Mouse (Mus musculus): ENCODE measurements around the gene Ift57. TPM values are rescaled to one million over a fixed set of nuclear protein-coding genes. Genes with fewer than 3 reads are reported as not detected.

Gene Ift57
- 85.4 TPM for polyA plus RNA-seq (2021)

GRCm38 (mm10) chr16:49698620-49699525 is at the start of gene Ift57:
TSS of gene Ift57 (plus strand) at chr16:49699233.
- H3K27me3 ChIP-seq = no peaks in the 10 kb centered on the region
- ATAC-seq = peak; percentile 99
- ChIA-PET POLR2A (no interaction called here), CTCF (interaction anchor here (1.0 to 1.8 kb wide), 3 partner anchors 8 to 66 kb away, joined by 3 to 5 read pairs (median 4); no protein-coding TSS in a partner anchor)
- no peak for TF ChIP-seq CTCF (IDR thresholded peaks at IDR 0.05)
- DNase-seq (ENCODE audit: low read depth, low spot score) = peak; percentile 96
- in situ Hi-C loops (cut with MboI; ENCODE audit: low pct_unique_long_range_greater_than_20kb) = no loop called here

DNA sequence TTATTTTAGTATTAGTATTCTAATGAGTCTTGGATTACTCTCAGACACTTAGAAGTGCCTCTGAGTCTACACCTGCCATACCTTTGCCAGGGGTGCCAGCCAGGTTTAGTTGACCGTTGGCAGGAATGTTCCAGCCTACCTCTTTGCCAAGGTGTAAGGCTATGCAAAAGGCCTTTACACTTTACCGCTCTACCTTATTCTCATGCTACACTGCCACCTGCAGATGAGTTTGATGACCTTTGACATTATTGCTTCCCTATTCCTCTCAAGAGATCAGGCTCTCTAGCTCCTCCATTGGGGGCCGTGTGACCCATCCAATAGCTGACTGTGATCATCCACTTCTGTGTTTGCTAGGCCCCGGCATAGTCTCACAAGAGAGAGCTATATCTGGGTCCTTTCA is 41.9 kb upstream of the Ift57 start:
- no peak for DNase-seq (ENCODE audit: low read depth, low spot score)
- H3K27me3 ChIP-seq = peaks cover 43% of the 10 kb centered on the region
- ChIA-PET CTCF (no interaction called here), POLR2A (no interaction called here)
- ATAC-seq = no peak
- TF ChIP-seq CTCF (IDR thresholded peaks at IDR 0.05) = no peak
- in situ Hi-C loops (cut with MboI; ENCODE audit: low pct_unique_long_range_greater_than_20kb) = no loop called here

DNA sequence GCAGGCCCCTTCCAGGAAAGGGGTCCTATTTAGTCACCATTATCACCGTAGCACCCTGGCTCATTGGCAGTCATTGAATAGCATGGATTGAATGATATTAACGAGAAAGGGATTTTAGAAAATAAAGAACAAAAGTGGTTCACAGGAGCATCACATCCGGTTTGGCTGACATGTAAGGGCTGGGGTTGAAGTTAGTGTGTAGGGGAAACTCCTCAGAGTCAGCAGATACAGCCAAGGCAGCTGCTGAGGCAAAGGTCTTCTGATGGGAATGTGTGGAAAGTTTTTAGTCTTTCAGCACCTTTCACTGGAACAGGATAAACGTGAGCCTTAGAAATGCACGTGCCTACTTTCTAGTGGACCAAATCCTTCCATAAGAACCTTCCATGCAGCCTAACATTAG is 41.0 kb upstream of the Ift57 start:
- ChIA-PET POLR2A (no interaction called here), CTCF (no interaction called here)
- peaks cover 41% of the 10 kb centered on the region for H3K27me3 ChIP-seq
- DNase-seq (ENCODE audit: low read depth, low spot score) (no peak), ATAC-seq (no peak)
- no peak for TF ChIP-seq CTCF (IDR thresholded peaks at IDR 0.05)
- in situ Hi-C loops (cut with MboI; ENCODE audit: low pct_unique_long_range_greater_than_20kb) = no loop called here

- in situ Hi-C loops (cut with MboI; ENCODE audit: low pct_unique_long_range_greater_than_20kb) = no loop called here
- no peak for DNase-seq (ENCODE audit: low read depth, low spot score)
- ChIA-PET CTCF (no interaction called here), POLR2A (interaction anchor here (0.7 kb wide), 1 partner anchor 38 kb away, joined by 3 read pairs; no protein-coding TSS in a partner anchor)
- peaks cover 43% of the 10 kb centered on the region for H3K27me3 ChIP-seq
- TF ChIP-seq CTCF (IDR thresholded peaks at IDR 0.05) = no peak
- ATAC-seq = no peak
Observed at GRCm38 (mm10) chr16:49659131-49659530, 39.9 kb upstream of the Ift57 start.

GRCm38 (mm10) chr16:49660111-49660510 is 38.9 kb upstream of the Ift57 start:
- no peak for TF ChIP-seq CTCF (IDR thresholded peaks at IDR 0.05)
- ChIA-PET CTCF (no interaction called here), POLR2A (no interaction called here)
- DNase-seq (ENCODE audit: low read depth, low spot score) (no peak), ATAC-seq (no peak)
- in situ Hi-C loops (cut with MboI; ENCODE audit: low pct_unique_long_range_greater_than_20kb) = no loop called here
- peaks cover 39% of the 10 kb centered on the region for H3K27me3 ChIP-seq

- ATAC-seq (no peak), DNase-seq (ENCODE audit: low read depth, low spot score) (no peak)
- ChIA-PET CTCF (no interaction called here), POLR2A (no interaction called here)
- in situ Hi-C loops (cut with MboI; ENCODE audit: low pct_unique_long_range_greater_than_20kb) = no loop called here
- TF ChIP-seq CTCF (IDR thresholded peaks at IDR 0.05) = no peak
- H3K27me3 ChIP-seq = peaks cover 46% of the 10 kb centered on the region
Observed at GRCm38 (mm10) chr16:49662201-49662600, 36.8 kb upstream of the Ift57 start.

GRCm38 (mm10) chr16:49664677-49665076 is 34.4 kb upstream of the Ift57 start:
- H3K27me3 ChIP-seq = peaks cover 46% of the 10 kb centered on the region
- no peak for ATAC-seq
- CTCF ChIA-PET = no interaction called here
- POLR2A ChIA-PET = no interaction called here
- TF ChIP-seq CTCF (IDR thresholded peaks at IDR 0.05) = no peak
- in situ Hi-C loops (cut with MboI; ENCODE audit: low pct_unique_long_range_greater_than_20kb) = no loop called here
- DNase-seq (ENCODE audit: low read depth, low spot score) = no peak

- CTCF ChIA-PET = no interaction called here
- in situ Hi-C loops (cut with MboI; ENCODE audit: low pct_unique_long_range_greater_than_20kb) = no loop called here
- no peak for DNase-seq (ENCODE audit: low read depth, low spot score)
- peaks cover 23% of the 10 kb centered on the region for H3K27me3 ChIP-seq
- no peak for TF ChIP-seq CTCF (IDR thresholded peaks at IDR 0.05)
- POLR2A ChIA-PET = no interaction called here
- no peak for ATAC-seq
Observed at GRCm38 (mm10) chr16:49679666-49680065, 19.4 kb upstream of the Ift57 start.

DNA sequence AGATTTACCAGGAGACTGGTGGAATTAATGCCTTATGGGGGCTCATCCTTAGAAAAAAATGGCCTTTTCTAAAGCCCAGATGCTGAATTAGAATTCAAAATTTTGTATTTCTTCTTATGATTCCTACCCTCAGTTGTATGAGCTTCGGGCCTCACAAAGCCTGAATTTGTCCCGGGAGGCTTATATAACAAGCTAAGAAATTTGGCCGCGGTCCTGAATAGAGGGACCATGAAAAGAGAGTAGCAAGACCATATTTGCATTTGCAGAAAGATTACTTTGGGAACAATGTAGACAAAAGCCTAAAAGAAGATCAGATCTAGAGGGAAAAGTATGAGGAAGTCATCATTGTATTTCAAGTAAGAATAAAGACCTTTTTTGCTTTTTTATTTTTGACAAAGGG is 14.1 kb upstream of the Ift57 start:
- no peak for TF ChIP-seq CTCF (IDR thresholded peaks at IDR 0.05)
- ATAC-seq = no peak
- no peak for DNase-seq (ENCODE audit: low read depth, low spot score)
- POLR2A ChIA-PET = no interaction called here
- peaks cover 25% of the 10 kb centered on the region for H3K27me3 ChIP-seq
- in situ Hi-C loops (cut with MboI; ENCODE audit: low pct_unique_long_range_greater_than_20kb) = no loop called here
- CTCF ChIA-PET = interaction anchor here (1.1 to 1.5 kb wide), 3 partner anchors 9 to 16 kb away, joined by 3 to 4 read pairs (median 3); no protein-coding TSS in a partner anchor

DNA sequence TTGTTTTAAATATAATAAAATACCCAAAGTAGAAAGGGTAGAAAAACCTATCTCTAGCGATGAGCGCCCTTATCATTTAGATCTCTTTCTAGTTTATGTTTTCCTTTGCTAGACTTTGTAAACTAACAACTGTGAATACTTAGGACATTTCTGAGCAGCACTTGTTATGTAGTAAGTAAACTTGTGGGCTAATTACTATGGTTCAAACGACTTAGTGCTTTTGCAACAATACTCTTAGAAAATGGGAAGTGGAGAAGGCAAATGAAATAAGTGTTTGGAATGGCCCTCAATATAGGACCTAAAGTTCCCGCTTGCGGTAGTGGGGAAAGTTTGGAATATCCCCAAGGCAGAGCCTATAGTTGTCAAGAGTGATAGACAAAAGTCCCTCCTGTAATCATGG is 788 bp downstream of the Ift57 start:
- no peak for TF ChIP-seq CTCF (IDR thresholded peaks at IDR 0.05)
- ChIA-PET POLR2A (no interaction called here), CTCF (no interaction called here)
- no peaks in the 10 kb centered on the region for H3K27me3 ChIP-seq
- ATAC-seq (no peak), DNase-seq (ENCODE audit: low read depth, low spot score) (no peak)
- in situ Hi-C loops (cut with MboI; ENCODE audit: low pct_unique_long_range_greater_than_20kb) = no loop called here

DNA sequence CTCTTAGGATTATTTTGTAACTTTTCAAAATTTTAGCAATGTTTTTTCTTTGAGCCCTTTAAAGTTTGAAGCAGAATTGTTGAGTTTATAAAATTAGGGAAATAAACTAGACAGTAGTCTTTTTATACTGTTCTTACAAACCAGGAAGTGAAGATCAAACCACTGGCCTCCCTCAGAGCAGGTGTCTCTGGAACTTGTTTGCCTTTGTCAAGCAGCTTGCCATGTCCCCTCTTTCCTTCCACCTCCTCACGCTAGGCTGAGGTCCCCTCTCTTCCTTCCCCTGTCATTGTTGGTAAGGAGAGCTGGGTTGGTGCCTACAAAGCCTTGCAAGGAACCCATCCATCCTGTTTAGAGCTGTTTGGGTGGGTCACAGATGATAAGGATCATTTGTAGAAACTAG is 9.0 kb downstream of the Ift57 start:
- DNase-seq (ENCODE audit: low read depth, low spot score) = no peak
- TF ChIP-seq CTCF (IDR thresholded peaks at IDR 0.05) = no peak
- ChIA-PET CTCF (interaction anchor here (1.0 to 1.6 kb wide), 2 partner anchors 9 to 12 kb away, joined by 3 to 4 read pairs; partner anchors contain the start of gene Ift57), POLR2A (no interaction called here)
- in situ Hi-C loops (cut with MboI; ENCODE audit: low pct_unique_long_range_greater_than_20kb) = no loop called here
- no peaks in the 10 kb centered on the region for H3K27me3 ChIP-seq
- no peak for ATAC-seq

All from Patski (cell line).